Mouse (Mus musculus): ENCODE measurements around the gene Supt6.

DNA sequence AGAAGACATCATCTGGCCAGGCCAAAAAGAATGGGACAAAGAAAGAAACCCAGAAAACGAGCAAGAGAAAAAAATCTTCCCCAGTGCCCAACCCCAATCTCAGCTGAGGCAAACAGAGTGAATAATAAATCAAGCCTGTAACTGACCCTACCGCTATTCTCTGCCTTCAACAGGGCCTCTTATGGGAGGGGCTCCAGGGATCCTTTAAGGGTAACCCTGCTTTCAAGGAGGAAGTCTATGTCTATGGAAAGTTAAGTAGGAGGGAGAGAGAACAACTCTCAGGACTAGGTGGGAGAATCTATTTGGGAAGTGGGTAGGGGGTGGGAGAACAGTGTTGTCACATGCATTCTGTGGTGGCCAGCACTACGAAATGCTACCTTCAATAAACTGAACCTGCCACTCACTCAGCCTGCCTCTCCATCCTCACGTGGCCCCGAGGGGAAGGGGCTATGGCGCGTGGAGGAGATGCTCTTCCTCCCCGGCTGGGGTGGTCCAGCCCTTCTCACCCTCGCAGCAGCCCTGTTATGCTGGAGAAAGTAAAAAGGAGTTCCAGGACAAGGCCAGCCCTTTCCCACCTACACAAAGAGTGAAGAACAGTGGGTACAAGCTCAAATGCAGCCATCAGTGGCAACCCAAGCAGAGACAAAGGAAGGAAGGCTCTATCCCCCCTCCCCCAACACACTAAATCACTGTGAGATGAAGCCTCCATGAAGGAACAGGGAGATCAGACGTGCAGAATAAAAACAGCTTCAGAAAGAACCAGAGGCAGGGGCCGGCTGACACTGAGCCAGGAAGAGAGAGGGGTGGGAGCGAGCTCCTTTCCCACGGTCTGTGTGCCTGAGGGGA, 40.2 kb downstream of the Supt6 start:
- no peak for TF ChIP-seq POLR2A (IDR thresholded peaks at IDR 0.05; ENCODE audit: borderline replicate concordance, extremely low read depth, low read depth, low read length)
- TF ChIP-seq CTCF (IDR thresholded peaks at IDR 0.05; ENCODE audit: insufficient read depth, low read length), result no peak

All from lung, adult 2 months (tissue).